Mouse (Mus musculus) cerebellum, postnatal 14 days (tissue): ENCODE results near the gene Dnajc9.

Experiments used
- DNase-seq, 2 experiments: peaks; one replicate each; pipeline ENCODE4 v3.0.0; 2021; ENCODE audit warnings: mixed read lengths in 2 of 2

Dnajc9 gene

DNA sequence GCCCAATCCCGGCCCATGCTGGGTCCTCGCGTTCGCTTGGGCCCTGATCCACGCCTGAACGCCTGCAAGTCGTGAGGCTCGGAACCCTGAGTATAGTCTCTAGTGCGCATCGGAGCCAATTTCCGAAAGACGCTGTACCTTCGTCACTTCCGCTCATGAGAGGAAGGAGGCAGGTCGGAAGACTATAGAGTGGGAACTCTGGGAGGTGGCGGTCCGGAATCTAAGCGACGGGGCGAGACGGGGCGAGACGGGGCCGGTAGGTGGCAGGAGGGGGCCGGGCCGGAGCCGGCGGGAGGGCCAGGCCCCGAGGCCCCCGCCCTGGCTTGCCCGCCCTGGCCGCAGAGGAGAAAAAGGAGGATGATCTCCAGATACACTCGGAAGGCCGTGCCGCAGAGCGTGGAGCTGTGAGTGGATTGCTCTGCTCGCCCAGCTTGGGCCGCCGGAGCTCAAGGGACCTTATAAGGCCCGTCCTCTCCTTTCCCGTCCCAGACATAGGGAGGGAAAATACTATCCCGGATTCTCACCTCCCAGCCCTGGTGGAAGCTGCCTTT lies 40.6 kb downstream of the Dnajc9 start, which contains the start of the genes Ecd and Fam149b:
Gene Ecd, minus strand, starts transcription at position 131 of the 551 bp plus-strand sequence.
Gene Fam149b, plus strand, starts transcription at position 172 of the 551 bp plus-strand sequence.
- DNase-seq, result peak; percentile 96

DNA sequence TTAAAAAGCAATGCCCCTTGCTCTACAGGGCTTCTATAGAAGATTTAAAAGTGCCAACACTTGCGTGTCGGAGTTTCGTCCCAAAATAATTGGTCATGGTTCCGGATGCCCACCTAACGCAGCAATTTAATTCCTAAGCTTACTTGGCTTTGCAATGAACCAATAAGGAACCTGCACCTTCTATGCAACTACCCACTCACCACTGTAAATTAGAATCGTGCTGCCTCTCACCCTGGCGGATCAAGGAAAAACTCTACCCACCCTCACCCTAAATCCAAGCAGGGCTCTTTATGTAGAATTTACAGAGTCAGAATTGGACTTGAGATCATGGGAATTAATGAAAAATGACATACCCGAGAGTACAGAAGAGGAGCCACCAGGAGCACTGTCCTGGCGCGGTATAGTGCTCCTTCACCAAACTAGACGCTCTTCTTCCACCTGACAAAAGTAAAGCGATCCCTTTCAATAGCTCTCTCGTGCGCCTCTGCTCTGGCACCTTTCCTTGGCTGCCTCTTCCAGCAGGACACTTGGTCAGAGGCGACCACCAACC lies 41.2 kb downstream of the Dnajc9 start:
- no peak for DNase-seq

DNA sequence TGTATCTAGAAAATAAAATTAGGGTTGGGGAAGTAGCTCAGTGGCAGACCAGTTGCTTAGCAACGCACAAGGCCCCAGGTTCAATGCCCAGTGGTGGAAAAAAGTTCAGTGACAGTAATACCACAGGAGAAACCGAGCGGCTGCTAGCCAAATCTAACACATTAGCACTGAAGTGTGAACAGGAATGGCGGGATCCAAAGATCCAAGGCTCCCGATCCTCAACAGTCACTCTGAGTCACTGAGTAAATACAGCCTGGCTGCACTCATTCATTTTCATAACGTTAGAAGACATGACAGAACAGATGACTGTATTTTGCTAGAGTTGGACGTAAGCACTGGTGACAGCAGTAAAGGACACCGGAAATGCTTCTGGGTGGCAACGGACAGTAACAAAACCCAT lies 42.8 kb downstream of the Dnajc9 start:
- no peak for DNase-seq

- DNase-seq, result no peak
Observed at GRCm38 (mm10) chr14:20340866-20341265, 47.8 kb downstream of the Dnajc9 start.

DNA sequence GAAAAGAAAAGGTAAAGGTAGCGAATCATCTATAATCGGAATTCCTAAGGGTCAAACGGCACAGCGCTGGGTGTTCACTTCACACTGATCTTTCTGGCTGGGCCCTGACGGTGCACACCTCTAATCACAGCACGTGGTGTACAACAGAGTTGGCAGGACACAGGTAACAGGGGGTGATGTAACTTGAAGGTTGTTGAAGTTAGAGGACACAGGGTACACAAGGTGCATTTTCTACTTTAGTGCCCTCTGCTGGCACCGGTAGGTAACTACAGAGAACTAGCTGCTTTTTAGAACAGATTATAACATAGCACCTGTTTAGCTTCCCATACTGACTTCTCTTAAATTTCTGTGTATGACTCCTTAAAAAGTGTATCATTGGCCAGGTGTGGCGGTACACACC lies 48.6 kb downstream of the Dnajc9 start:
- peak; percentile 26 to 39 for DNase-seq

- DNase-seq, result no peak
Observed at GRCm38 (mm10) chr14:20339415-20339814, 49.3 kb downstream of the Dnajc9 start.
